Mouse (Mus musculus) forebrain, embryonic 12.5 days (tissue): ENCODE results near the gene Vmn2r100. TPM values are rescaled to one million over a fixed set of nuclear protein-coding genes. Genes with fewer than 3 reads are reported as not detected.

ENCODE experiments used
- ATAC-seq: fragments of 200-750 bp; cut with Nextera tagmentation; 2 replicates; pipeline ENCODE4 v1.8.0; 2017; ENCODE audit warnings: moderate TSS enrichment; ENCODE audit not compliant: low FRiP score
- H3K27ac ChIP-seq: fragments of 300-500 bp; sonication (generic); 2 replicates; pipeline ENCODE4 v1.5.1; 2016; ENCODE audit warnings: mild to moderate bottlenecking
- H3K27me3 ChIP-seq: fragments of 300-500 bp; sonication (generic); 2 replicates; pipeline ENCODE4 v1.6.1; 2016; ENCODE audit warnings: mild to moderate bottlenecking
- H3K36me3 ChIP-seq: fragments of 300-500 bp; sonication (generic); replicated peaks from 2 replicates; pipeline ENCODE4 v1.6.1; 2016; ENCODE audit warnings: mild to moderate bottlenecking
- H3K4me1 ChIP-seq: fragments of 300-500 bp; sonication (generic); 2 replicates; pipeline ENCODE4 v1.6.1; 2016
- H3K4me2 ChIP-seq: fragments of 300-500 bp; sonication (generic); 2 replicates; pipeline ENCODE4 v1.6.1; 2016; ENCODE audit warnings: mild to moderate bottlenecking, moderate library complexity
- H3K4me3 ChIP-seq: fragments of 300-500 bp; sonication (generic); replicated peaks from 2 replicates; pipeline ENCODE4 v1.5.1; 2016; ENCODE audit warnings: mild to moderate bottlenecking
- H3K9ac ChIP-seq: fragments of 300-500 bp; sonication (generic); 2 replicates; pipeline ENCODE4 v1.6.1; 2016; ENCODE audit warnings: mild to moderate bottlenecking
- H3K9me3 ChIP-seq: fragments of 300-500 bp; sonication (generic); 2 replicates; pipeline ENCODE4 v1.6.1; 2016
- polyA plus RNA-seq: library from polyadenylated mRNA; unstranded; fragments of >200 nt; fragmentation: Nextera tagmentation; extraction: Ambion mirVana; gene quantifications from 2 replicates; pipeline ENCODE4 v1.2.1, GENCODE M21; 2016

The Vmn2r100 gene
- not detected in 2 replicates for polyA plus RNA-seq

DNA sequence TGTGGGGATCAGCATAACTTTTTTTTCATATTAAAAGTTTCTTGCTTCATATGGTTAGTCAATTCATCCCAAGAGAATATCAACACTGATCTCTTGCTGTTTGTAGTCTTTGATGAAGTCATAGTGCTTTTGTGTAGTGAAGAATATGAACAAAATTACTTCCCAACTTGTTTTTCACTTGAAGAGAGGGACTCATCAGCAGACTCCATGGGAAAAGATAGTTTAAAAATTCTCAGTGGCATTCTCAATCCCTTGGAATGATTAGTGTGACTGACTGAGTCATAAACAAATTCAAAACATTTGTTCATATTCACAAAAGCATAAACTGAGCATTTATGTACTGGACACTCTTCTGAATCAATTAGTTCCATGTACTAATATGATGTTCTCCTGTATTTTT, at the start of gene Vmn2r100:
Gene Vmn2r100 (plus strand): TSS at position 301 of the 400 bp plus-strand sequence.
- Histone ChIP-seq H3K4me3 (no peak within 1 kb of the TSS), H3K9me3 (no peaks in the 10 kb centered on the region), H3K36me3 (no peaks in the 10 kb centered on the region), H3K4me1 (no peaks in the 10 kb centered on the region), H3K27ac (no peak within 1 kb of the TSS), H3K9ac (no peak within 1 kb of the TSS), H3K27me3 (no peaks in the 10 kb centered on the region), H3K4me2 (no peak within 1 kb of the TSS)
- ATAC-seq = no peak

DNA sequence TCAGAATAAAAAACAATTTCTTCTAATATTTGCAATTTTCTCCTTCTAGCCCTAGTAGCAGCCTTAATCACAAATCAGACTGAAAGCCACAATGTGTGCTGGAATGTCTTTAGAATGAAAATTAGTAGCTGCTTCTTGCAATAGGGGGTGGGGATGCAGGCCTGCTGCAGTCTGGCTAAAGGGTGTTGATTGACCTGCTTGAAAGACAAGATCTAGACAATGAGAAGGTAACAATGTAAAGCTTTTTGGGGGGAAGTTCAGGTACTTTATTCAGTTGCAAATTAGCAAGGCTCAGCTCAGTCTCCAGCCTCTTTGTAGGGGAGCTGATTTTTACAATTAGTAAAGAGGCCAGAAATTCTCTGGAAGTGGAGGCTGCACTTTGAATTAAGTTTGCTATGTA, 21.7 kb upstream of the Vmn2r100 start:
- no peaks in the 10 kb centered on the region for H3K36me3 ChIP-seq
- H3K27ac ChIP-seq = no peak overlapping the region
- ATAC-seq = no peak
- no peak overlapping the region for H3K4me3 ChIP-seq
- H3K4me1 ChIP-seq = no peaks in the 10 kb centered on the region
- H3K9me3 ChIP-seq = peaks cover 6% of the 10 kb centered on the region
- no peaks in the 10 kb centered on the region for H3K27me3 ChIP-seq
- H3K9ac ChIP-seq = no peak overlapping the region
- no peak overlapping the region for H3K4me2 ChIP-seq

DNA sequence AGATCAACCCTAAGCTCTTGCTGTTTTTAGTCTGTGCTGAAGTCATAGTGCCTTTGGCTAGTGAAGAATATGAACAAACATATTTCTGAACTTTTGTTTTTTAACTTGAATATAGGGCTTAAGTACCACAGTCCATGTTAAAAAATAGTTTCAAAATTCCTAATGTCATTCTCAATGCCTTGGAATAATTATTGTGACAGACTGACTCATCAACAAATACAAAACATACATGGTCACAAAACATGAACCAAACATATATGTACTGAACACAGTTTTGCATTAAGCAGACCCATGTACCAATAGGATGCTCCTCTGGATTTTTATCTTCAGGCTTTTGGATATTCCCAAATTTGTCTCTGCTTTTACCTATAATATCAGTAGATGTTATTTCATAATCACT, 72.4 kb downstream of the Vmn2r100 start, which contains the start of gene Vmn2r101:
Gene Vmn2r101 (plus strand): TSS at position 301 of the 400 bp plus-strand sequence.
- H3K4me3 ChIP-seq = no peak within 1 kb of the TSS
- no peaks in the 10 kb centered on the region for H3K9me3 ChIP-seq
- H3K36me3 ChIP-seq = no peaks in the 10 kb centered on the region
- no peak for ATAC-seq
- no peak within 1 kb of the TSS for H3K9ac ChIP-seq
- H3K4me1 ChIP-seq = no peaks in the 10 kb centered on the region
- H3K27ac ChIP-seq = no peak within 1 kb of the TSS
- no peak within 1 kb of the TSS for H3K4me2 ChIP-seq
- no peaks in the 10 kb centered on the region for H3K27me3 ChIP-seq

Other genes with a start within 250 kb of the Vmn2r100 start
- not detected in 2 replicates for gene Vmn2r99, start 142.8 kb upstream of the Vmn2r100 start, polyA plus RNA-seq
- gene Vmn2r101, start 72.5 kb downstream of the Vmn2r100 start, polyA plus RNA-seq = not detected in 2 replicates
- gene Vmn2r102, start 155.6 kb downstream of the Vmn2r100 start, polyA plus RNA-seq = not detected in 2 replicates